Mouse (Mus musculus) left cerebral cortex, adult 11 months (tissue): ENCODE results near the gene Metap1.

Source experiments
- DNase-seq: peaks from one replicate; pipeline ENCODE4 v3.0.0; 2022; ENCODE audit warnings: low spot score

The Metap1 gene

GRCm38 (mm10) chr3:138448077-138448860 is 41.0 kb downstream of the Metap1 start:
- DNase-seq, result no peak

GRCm38 (mm10) chr3:138443465-138443771 is 45.9 kb downstream of the Metap1 start:
- DNase-seq, result no peak

GRCm38 (mm10) chr3:138442612-138443464 is 46.5 kb downstream of the Metap1 start, which contains the start of gene Adh5:
Gene Adh5 (plus strand): TSS chr3:138443093.
- peak; percentile 79 for DNase-seq

- no peak for DNase-seq
These were observed 47.1 kb downstream of the Metap1 start for GRCm38 (mm10) chr3:138442203-138442602.

GRCm38 (mm10) chr3:138438716-138439115 is 50.6 kb downstream of the Metap1 start:
- no peak for DNase-seq

- no peak for DNase-seq
These were observed 57.5 kb downstream of the Metap1 start for GRCm38 (mm10) chr3:138431835-138432234.

GRCm38 (mm10) chr3:138430360-138430976 is 58.8 kb downstream of the Metap1 start:
- DNase-seq, result no peak

- DNase-seq, result no peak
These were observed 65.1 kb downstream of the Metap1 start for GRCm38 (mm10) chr3:138424247-138424646.

GRCm38 (mm10) chr3:138423664-138424063 is 65.7 kb downstream of the Metap1 start:
- no peak for DNase-seq

GRCm38 (mm10) chr3:138420385-138420784 is 68.9 kb downstream of the Metap1 start:
- DNase-seq, result no peak

GRCm38 (mm10) chr3:138419369-138419768 is 69.9 kb downstream of the Metap1 start:
- DNase-seq, result no peak

GRCm38 (mm10) chr3:138415121-138415690 is 74.1 kb downstream of the Metap1 start, which contains the start of gene Adh4:
Gene Adh4 (plus strand): TSS chr3:138415466.
- DNase-seq, result no peak

- no peak for DNase-seq
These were observed 79.1 kb downstream of the Metap1 start for GRCm38 (mm10) chr3:138410211-138410610.

GRCm38 (mm10) chr3:138409585-138409984 is 79.7 kb downstream of the Metap1 start:
- DNase-seq, result no peak
